Mouse (Mus musculus): ENCODE results near the gene Gm16253.

DNA sequence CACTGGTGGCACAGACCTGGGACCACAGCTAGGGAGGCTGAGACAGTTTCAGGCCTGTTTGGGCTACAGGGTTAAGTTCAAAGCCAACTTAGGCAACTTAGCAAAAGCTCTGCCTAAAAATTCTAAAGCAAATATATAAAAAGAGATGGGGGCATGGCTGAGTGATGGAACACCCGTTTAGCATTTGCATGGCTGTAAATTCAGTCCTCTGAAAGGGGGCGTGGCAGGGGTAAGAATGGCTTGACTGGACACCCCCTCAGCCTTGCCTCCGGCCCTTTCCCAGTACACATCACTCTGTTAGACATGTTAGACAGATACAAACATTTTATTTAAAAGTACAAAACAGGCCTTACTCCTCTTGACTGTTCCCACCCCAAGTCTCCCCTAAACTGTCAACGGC, 782 bp downstream of the Gm16253 start:
- no peak for TF ChIP-seq POLR2A (IDR thresholded peaks at IDR 0.05; ENCODE audit: borderline replicate concordance, control insufficient read depth, low read depth, low read length)
- TF ChIP-seq CTCF (IDR thresholded peaks at IDR 0.05; ENCODE audit: control insufficient read depth, insufficient read depth, low read length), result no peak

Data from bone marrow, adult 2 months (tissue).